10 mouse cellular contexts compared by ENCODE assay signal in the genomic region with DNA sequence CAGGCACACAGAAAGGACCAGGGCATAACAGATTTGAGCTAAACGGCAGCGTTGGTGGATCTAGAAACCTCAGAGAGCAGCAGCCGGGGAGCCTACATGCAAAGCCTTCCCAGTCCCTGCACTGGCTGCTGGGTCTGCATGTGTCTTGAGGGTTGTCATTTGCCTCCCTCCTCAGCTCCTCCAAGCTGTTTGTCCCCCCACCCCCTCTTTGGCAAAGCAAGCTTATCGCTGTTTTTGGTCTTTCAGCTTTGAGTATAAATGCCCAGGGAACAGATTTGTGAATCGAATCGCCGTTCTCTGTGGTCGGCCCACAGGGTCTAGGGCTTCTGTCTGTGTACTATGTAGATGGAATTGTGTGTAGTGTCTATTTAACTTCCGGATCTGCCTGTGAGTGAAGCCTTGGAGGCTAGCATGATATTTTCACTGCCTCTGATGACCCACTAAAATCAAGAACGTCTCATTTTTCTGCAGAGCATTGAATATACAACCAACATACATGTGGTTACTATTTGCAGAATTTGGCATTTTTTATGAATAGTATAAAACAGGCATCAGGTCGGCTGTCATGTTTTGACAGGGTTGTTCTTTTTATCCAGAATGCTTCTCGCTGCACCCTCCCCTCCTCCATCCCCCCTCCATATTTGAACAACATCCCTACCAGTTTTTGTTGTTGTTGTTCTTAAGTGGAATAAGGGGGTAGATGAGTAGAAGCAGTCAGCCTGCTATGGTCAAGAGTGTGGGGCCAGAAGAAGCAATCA.
DNase-seq lines count a peak whose midpoint lies in the region; ATAC-seq and TF ChIP-seq lines count a peak whose summit lies in the region.
"Had no signal": no experiment of that assay in that cellular context is flagged by ENCODE, and none has a peak within 500 bp of the region (broad histone marks: within the 10 kb centered on the region; RNA-seq: fewer than 3 reads in every experiment).

No protein-coding gene starts in this region.

- no peaks in the 10 kb centered on the region for H3K36me3 ChIP-seq in heart, embryonic 12.5 days
- H3K36me3 ChIP-seq in liver, embryonic 11.5 days (ENCODE audit: control insufficient read depth, insufficient read depth, low read length), result no peaks in the 10 kb centered on the region
- no peaks in the 10 kb centered on the region for H3K36me3 ChIP-seq in thymus, adult 2 months (ENCODE audit: control insufficient read depth, insufficient read depth, low read length)
- H3K36me3 ChIP-seq: liver, embryonic 13.5 days had no signal

- peak overlapping the region; percentile 47 for H3K27ac ChIP-seq in heart, embryonic 12.5 days (ENCODE audit: poor library complexity, severe bottlenecking)
- peak overlapping the region; percentile 55 for H3K27ac ChIP-seq in liver, embryonic 11.5 days (ENCODE audit: low read depth, low read length)
- H3K27ac ChIP-seq in thymus, adult 2 months (ENCODE audit: control insufficient read depth, insufficient read depth, low read length), result no peak overlapping the region
- H3K27ac ChIP-seq: liver, embryonic 13.5 days had no signal

- H3K9ac ChIP-seq in heart, embryonic 12.5 days, result no peak overlapping the region
- no peak overlapping the region for H3K9ac ChIP-seq in liver, embryonic 11.5 days (ENCODE audit: low read depth, low read length)
- H3K9ac ChIP-seq: liver, embryonic 13.5 days had no signal

- no peaks in the 10 kb centered on the region for H3K27me3 ChIP-seq in heart, embryonic 12.5 days (replicated peaks)
- no peaks in the 10 kb centered on the region for H3K27me3 ChIP-seq in liver, embryonic 11.5 days (replicated peaks; ENCODE audit: control insufficient read depth, insufficient read depth, low read length)
- no peaks in the 10 kb centered on the region for H3K27me3 ChIP-seq in thymus, adult 2 months (ENCODE audit: control insufficient read depth, insufficient read depth, low read length)
- H3K27me3 ChIP-seq: liver, embryonic 13.5 days had no signal

- peak overlapping the region; percentile 54 for H3K4me2 ChIP-seq in heart, embryonic 12.5 days
- no peak overlapping the region; the same call in 1 of the 2 replicates for H3K4me2 ChIP-seq in liver, embryonic 11.5 days
- H3K4me2 ChIP-seq: liver, embryonic 13.5 days had no signal

- TF ChIP-seq CTCF in thymus, adult 2 months (IDR thresholded peaks at IDR 0.05; ENCODE audit: borderline replicate concordance, control insufficient read depth, extremely low read depth, insufficient read depth, low read length, poor library complexity), result no peak

- WGBS in heart, embryonic 12.5 days, result 61% methylated on average over 12 of the region's 12 CpGs
- 62% methylated on average over 12 of the region's 12 CpGs for WGBS in liver, embryonic 11.5 days
- 75% methylated on average over 12 of the region's 12 CpGs for WGBS in thymus, adult 2 months

- no peak for ATAC-seq in heart, embryonic 12.5 days (ENCODE audit: insufficient number of reproducible peaks, low FRiP score)
- ATAC-seq in liver, embryonic 11.5 days (replicated peaks; ENCODE audit: low FRiP score), result no peak
- ATAC-seq: inflammation-experienced regulatory T-cells, adult 6 months had no signal

- no peak for DNase-seq in heart, adult 11 months
- no peak for DNase-seq in liver, embryonic 11.5 days (ENCODE audit: low spot score)
- no peak for DNase-seq in liver
- peak; percentile 6 for DNase-seq in heart, postnatal 4 days
- DNase-seq in right cerebral cortex, postnatal 10 days (ENCODE audit: low spot score in 2 of 2), result peak; percentile 35 to 47
- DNase-seq in adrenal gland, adult 18-20 months (ENCODE audit: low spot score in 2 of 2), result no peak
- DNase-seq in thymus, adult 2 months, result no peak
- DNase-seq: liver, embryonic 13.5 days had no signal

- H3K9me3 ChIP-seq in heart, embryonic 12.5 days (replicated peaks), result no peaks in the 10 kb centered on the region
- H3K9me3 ChIP-seq in liver, embryonic 11.5 days (ENCODE audit: control insufficient read depth, low read length), result no peaks in the 10 kb centered on the region
- H3K9me3 ChIP-seq: liver, embryonic 13.5 days had no signal

- peaks cover 13% of the 10 kb centered on the region for H3K4me1 ChIP-seq in heart, embryonic 12.5 days (replicated peaks)
- H3K4me1 ChIP-seq in liver, embryonic 11.5 days (replicated peaks; ENCODE audit: control insufficient read depth, insufficient read depth, low read length), result peaks cover 9% of the 10 kb centered on the region; the same call in 1 of the 2 replicates
- H3K4me1 ChIP-seq in thymus, adult 2 months (replicated peaks; ENCODE audit: control insufficient read depth, insufficient read depth, low read length), result no peaks in the 10 kb centered on the region
- H3K4me1 ChIP-seq: liver, embryonic 13.5 days had no signal

- no peak overlapping the region for H3K4me3 ChIP-seq in heart, embryonic 12.5 days
- H3K4me3 ChIP-seq in liver, embryonic 11.5 days (ENCODE audit: low read depth, low read length), result no peak overlapping the region
- H3K4me3 ChIP-seq in thymus, adult 2 months (ENCODE audit: control insufficient read depth, insufficient read depth, low read length), result no peak overlapping the region
- H3K4me3 ChIP-seq: liver, embryonic 13.5 days had no signal

- no peak for TF ChIP-seq POLR2A in thymus, adult 2 months (IDR thresholded peaks at IDR 0.05; ENCODE audit: control insufficient read depth, extremely low read depth, insufficient read depth, low read length, poor library complexity)

Comparison
In these comparisons a context has a peak if more than half of its experiments do, and no peak if none do; other contexts are left out.
1. DNase-seq: peak in heart, postnatal 4 days (single experiment) and right cerebral cortex, postnatal 10 days (2 of 2); none in heart, adult 11 months (single experiment), liver, embryonic 11.5 days (single experiment), liver (single experiment), adrenal gland, adult 18-20 months (0 of 2) and thymus, adult 2 months (single experiment).